Mouse (Mus musculus): ENCODE data around the gene Nek1. TPM values are rescaled to one million over a fixed set of nuclear protein-coding genes. Genes with fewer than 3 reads are reported as not detected.

The Nek1 gene
- total RNA-seq (2021) = 13.5 and 15.8 TPM in 2 replicates
- long read RNA-seq, experiment 1, full-length matches to known transcripts = 2 of 5 reads
- long read RNA-seq, experiment 1, partial matches to known transcripts = 2 of 5 reads
- long read RNA-seq, experiment 1, other reads (novel, unspliced or antisense) = 1 of 5 reads
- long read RNA-seq, experiment 2, partial matches to known transcripts = 2 of 4 reads
- long read RNA-seq, experiment 2, other reads (novel, unspliced or antisense) = 2 of 4 reads

DNA sequence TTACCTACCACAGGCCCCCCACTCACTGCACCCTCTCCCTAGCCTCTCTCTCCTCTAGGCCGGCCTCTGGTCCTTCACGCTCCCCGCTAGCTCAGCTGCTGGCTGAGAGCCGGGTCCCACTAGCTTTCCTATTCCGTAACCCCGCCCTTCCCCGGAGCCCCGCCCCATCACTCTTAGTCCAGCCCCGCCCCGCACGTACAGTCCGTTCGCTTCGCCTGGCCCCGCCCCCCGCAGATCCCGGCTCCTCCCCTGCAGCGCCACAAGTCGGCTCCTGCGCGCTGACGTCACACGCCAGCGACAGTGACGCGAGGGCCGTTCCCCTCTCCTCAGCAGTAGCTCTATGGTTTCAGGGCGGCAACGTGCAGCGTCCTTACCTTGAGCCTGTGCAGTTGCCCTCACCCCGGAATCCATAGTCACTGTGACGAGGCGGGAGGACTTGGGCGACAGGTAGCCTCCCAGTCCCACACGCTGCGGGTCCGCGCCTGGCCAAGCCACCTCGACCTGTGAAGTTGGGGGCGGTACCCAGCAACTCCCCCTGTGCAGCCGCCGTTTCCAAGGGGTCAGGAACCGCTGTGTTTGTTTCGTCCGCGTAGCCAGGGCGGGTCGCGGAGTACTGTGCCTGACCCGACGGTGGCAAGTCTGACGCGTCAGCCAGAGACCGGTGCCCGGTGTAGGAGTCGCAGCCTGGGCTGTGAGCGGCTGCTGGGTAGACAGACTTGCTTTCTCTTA lies at the start of gene Nek1:
TSS of gene Nek1 (plus strand) at position 286 of the 729 bp plus-strand sequence.
- peak; percentile 99 for DNase-seq

DNA sequence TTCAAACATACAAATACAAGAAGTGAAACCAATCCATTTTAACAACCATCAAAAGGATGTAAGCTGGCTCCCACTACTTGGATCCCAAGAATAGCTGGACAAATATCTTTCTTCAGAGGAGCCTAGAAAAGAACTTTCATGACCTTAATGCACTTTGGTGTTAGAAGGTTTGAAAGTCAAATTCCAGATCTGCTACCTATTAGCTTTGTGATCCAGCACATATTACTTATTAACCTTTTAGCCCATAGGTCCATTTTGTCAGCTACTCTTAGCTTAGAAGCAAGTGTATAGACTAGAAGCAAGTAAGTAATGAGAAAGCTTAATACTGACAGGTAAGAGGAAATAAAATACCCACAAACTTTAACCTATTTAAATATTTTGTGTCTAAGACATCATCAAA lies 45.5 kb upstream of the Nek1 start:
- no peak for DNase-seq

- DNase-seq = no peak
These were observed 43.1 kb upstream of the Nek1 start for GRCm38 (mm10) chr8:60949859-60950258.

DNA sequence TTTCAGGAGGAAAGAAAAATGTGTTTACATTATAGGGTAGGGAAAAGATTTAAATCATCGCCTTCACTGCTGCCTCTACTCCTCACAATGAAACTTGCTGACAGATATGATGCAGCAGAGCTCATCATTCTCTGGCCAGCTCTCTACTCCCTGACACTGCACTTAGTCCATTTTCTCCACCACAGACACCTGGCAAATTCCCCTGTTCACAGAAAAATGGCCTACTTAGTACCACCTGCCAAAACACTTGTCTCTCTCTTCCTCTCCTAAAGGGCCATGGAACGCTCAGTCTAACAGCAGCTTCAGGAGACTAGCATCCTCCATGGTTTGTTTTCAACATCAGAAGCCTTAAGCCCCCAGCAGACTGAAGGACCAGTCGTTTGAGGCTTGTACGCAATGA lies 41.7 kb upstream of the Nek1 start:
- no peak for DNase-seq

- no peak for DNase-seq
These were observed 41.2 kb upstream of the Nek1 start for GRCm38 (mm10) chr8:60951757-60952156.

DNA sequence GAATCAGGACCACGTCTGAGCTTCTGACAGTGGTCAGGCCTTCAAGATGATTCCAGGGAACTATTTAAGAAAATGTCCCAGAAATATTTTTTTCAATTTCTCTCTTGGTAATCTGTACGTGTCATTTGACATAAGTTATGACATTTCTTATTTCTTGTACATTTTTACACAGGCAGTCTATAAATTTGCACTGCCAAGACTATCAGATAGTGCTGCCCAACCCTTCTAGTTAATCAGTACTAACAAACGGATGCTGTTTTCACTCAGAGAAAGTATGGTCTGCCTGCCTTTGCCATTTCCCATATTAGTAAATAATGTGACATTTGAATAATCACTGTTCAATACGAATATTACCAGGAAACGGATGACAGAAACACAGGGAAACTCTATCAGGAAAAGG lies 40.2 kb upstream of the Nek1 start:
- DNase-seq = no peak

- DNase-seq = peak; percentile 86
These were observed 38.5 kb upstream of the Nek1 start for GRCm38 (mm10) chr8:60954281-60955014.

DNA sequence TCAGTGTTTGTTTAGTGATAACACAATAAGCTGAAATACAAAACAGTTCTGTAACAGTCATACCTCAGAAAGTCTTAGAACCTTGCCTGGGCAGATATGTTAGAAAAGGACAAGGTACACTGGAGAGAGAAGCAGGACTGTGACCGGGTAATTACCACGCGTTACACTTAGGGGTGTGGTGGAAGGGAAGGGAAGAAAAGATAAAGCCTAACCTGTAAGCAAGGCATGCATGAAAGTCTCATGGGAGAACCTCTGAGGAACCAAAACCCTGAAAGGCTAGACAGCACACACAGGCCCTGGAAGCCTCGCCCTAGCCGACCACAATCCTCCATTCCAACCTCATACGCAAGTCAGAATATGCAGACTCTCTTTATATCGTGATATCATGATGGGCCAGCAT lies 36.1 kb upstream of the Nek1 start:
- no peak for DNase-seq

DNA sequence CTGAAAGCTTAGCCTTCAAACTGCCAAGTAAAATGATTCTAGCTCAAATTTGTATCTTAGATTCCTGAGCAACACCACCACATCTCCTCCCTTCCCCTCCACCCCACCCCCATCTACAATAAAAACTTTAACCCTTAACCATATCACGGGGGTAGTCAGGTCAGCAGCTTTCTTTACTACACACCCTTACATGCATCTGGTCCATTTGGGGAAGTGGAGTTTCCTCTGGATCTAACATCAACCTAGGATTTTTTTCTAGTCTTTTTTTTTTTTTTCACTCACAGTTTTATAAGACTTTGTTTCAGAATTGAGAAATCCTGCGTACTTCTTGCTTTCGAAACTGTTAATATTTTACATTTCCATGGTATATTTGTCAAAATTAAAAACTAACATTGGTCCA lies 30.2 kb upstream of the Nek1 start:
- DNase-seq = no peak

GRCm38 (mm10) chr8:60963931-60964330 lies 29.1 kb upstream of the Nek1 start:
- DNase-seq = no peak

- DNase-seq = no peak
These were observed 28.5 kb upstream of the Nek1 start for GRCm38 (mm10) chr8:60964518-60964917.

DNA sequence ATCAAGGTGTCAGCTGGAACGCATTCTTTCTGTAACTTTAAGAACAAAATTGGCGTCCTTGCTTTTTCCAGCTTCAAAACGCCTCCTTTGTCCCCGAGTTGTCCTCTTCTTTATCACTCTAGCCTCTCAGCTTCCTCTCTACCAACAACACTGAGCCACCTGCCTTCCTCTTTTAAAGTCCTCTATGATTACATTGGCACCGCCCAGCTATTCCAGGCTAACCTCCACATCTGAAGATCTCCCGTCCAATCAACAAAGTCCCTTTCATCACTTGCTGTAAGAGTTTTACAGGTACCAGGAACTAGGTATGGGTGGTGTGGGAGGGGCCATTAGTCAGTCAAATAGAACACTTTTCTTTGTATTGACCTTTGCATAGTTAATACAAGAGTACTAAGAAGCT lies 27.7 kb upstream of the Nek1 start:
- DNase-seq = no peak

GRCm38 (mm10) chr8:60965741-60966140 lies 27.3 kb upstream of the Nek1 start:
- no peak for DNase-seq

- DNase-seq = no peak
These were observed 23.9 kb upstream of the Nek1 start for GRCm38 (mm10) chr8:60969091-60969490.

GRCm38 (mm10) chr8:60971808-60972207 lies 21.2 kb upstream of the Nek1 start:
- DNase-seq = peak; percentile 58

- DNase-seq = no peak
These were observed 19.5 kb upstream of the Nek1 start for GRCm38 (mm10) chr8:60973448-60973847.

DNA sequence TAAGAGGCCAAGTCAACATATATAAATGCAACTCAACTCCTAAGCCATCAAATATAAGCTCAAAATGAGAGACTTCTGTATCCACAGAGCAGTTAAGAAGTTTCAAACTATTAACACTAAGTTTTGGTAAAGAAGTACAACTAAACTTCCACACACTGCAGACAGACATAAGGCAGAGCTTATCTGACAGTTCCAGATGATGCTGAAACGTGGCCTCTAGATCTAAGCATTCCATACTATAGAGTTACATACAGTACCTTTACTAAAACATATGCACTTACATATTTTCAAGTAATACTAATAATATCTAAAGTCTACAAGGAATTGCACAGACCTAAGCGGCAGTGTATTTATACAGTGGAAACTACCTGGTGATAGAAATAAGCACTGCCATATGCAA lies 18.2 kb upstream of the Nek1 start:
- no peak for DNase-seq

DNA sequence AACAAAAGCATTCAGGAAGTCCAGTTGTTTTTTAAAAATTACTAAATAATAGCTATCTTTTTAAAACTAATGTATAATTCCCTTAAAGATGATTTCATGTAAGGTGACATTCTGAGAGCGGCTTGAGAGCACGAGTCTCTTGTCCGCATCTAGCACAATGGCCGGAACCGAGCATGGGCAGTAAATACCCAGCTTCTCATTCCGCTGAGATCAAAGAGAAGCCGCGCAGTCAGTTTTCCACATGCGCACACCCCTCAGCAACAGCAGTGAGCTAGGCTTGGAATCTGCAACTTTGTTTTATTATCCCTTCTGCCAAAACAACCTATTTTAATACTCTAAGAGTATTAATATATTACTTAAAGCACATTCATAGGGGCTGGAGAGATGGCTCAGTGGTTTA lies 16.2 kb upstream of the Nek1 start:
- no peak for DNase-seq

GRCm38 (mm10) chr8:60978496-60978895 lies 14.5 kb upstream of the Nek1 start:
- DNase-seq = no peak

- DNase-seq = no peak
These were observed 11.6 kb upstream of the Nek1 start for GRCm38 (mm10) chr8:60981388-60981787.

DNA sequence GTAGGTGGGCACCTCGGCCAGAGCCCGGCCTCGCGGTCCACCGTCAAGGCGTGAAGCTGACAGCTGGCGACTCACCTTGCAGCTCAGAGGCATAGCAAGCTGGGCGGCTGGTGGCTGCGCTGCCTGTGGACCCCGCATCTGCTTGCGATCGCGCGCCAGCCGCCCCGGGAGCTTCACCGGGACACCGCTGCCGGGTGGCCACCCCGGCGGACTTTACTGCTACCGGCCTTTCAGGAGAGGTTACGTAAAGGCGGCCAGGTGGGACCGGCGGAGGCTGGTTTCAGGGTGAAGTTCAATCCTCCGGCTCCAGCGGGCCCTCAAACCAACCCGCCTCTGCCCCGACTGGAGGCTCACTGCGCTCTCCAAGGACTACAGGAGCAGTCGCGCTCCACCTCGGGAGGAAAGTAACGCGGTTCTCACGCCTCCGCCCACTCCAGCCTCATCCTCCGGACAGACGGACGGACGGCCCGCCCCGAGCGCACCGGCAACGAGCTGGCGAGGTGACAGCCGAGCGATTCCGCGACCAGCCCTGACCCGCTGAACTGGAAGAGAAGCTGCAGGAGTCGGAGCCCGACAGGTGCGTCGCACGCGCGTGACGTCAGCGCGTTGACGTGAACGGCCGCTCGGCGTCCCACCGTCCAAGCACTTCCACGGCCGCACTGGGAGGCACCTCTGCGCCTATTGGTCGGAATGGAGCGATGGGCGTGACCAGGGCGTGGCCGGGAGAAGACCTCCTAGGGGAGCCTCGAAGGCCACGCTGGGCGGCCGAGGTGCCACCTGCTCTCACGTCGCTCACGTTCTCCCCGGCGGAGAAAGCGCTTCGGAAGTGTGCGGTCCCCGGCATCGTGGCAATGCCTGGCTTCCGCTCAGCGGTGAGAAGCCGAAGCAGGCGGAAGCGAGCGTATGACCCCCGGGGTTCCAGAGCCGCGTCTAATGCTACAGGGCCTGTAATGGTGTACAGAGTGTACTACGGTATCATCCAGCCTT lies 10.0 kb upstream of the Nek1 start, which contains the start of gene Clcn3:
TSS of gene Clcn3 (minus strand) at position 600 of the 987 bp plus-strand sequence.
- DNase-seq = peak; percentile 99

DNA sequence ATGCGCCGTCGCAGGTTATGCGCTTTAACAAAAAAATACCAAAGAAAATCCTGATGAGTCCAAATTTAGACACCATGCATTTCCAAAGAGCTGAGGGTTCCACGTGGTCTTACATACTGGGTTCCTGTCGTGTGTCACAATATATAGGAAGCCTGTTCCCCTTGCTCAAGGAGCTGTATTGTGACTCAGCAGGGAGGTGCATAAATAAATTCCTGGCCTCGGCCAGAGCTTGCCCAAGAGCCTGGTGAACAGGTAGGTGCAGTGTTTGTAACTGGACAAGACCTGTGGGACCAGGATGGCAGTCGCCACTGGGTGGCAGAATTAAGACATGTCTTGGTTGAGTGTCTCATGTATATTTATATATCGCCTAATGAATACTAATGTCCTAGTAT lies 9.3 kb upstream of the Nek1 start:
- DNase-seq = peak; percentile 70
